Mouse (Mus musculus): Measurements from ENCODE around the gene Tnrc6c.

DNA sequence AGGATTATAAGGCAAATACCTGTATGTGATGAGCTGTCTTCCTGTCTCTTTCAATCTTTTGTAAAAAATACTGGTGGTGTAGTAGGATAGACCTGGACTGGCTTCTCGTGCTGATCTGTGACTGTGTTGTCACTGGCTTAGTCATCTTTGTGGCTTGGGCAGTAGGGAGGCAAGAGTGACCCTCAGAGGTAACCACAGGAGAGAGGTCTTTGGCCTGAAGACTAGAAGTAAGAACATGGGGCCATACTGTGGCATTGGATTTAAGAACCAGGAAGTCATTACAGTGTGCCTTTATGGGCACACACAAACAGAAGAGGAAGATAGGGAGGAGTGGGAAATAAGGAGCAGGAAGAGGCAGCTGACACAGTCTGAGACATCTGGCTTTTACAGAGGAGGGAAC lies 58.0 kb downstream of the Tnrc6c start:
- TF ChIP-seq POLR2A (IDR thresholded peaks at IDR 0.05; ENCODE audit: insufficient read depth, low read depth, low read length) (no peak), CTCF (IDR thresholded peaks at IDR 0.05) (no peak)

Data from heart, adult 2 months (tissue).